Mouse (Mus musculus) cerebellum, adult 11 months (tissue): ENCODE data around the gene Ccnc.
"Not testable (repeated sequence)": the region's sequence is repeated elsewhere in the genome, so short reads cannot be mapped to it uniquely, and the experiment has no call there.

Experiments used
- DNase-seq: peaks from one replicate; pipeline ENCODE4 v3.0.0; 2022

Ccnc gene

GRCm38 (mm10) chr4:21739169-21739568, 11.7 kb downstream of the Ccnc start:
- DNase-seq: no peak

GRCm38 (mm10) chr4:21744142-21744541, 16.6 kb downstream of the Ccnc start:
- not testable (repeated sequence) for DNase-seq

- no peak for DNase-seq
Observed at GRCm38 (mm10) chr4:21745723-21746122, 18.2 kb downstream of the Ccnc start.

- no peak for DNase-seq
Observed at GRCm38 (mm10) chr4:21755123-21755789, 27.8 kb downstream of the Ccnc start.

- no peak for DNase-seq
Observed at GRCm38 (mm10) chr4:21758860-21759259, 31.4 kb downstream of the Ccnc start.

GRCm38 (mm10) chr4:21761416-21762160, 34.1 kb downstream of the Ccnc start:
- DNase-seq: no peak

- no peak for DNase-seq
Observed at GRCm38 (mm10) chr4:21763827-21764226, 36.3 kb downstream of the Ccnc start.

GRCm38 (mm10) chr4:21766171-21766862, 38.8 kb downstream of the Ccnc start:
- no peak for DNase-seq

- DNase-seq: peak; percentile 78
Observed at GRCm38 (mm10) chr4:21766863-21767304, 39.4 kb downstream of the Ccnc start, which contains the start of the genes Usp45 and Tstd3. Gene Usp45 (plus strand): TSS chr4:21767156. Gene Tstd3 (minus strand): TSS chr4:21767212.

- DNase-seq: no peak
Observed at GRCm38 (mm10) chr4:21771064-21771463, 43.6 kb downstream of the Ccnc start.

GRCm38 (mm10) chr4:21772306-21772705, 44.8 kb downstream of the Ccnc start:
- DNase-seq: no peak

GRCm38 (mm10) chr4:21776091-21776945, 48.8 kb downstream of the Ccnc start:
- peak; percentile 90 for DNase-seq

- no peak for DNase-seq
Observed at GRCm38 (mm10) chr4:21776946-21777265, 49.4 kb downstream of the Ccnc start.

GRCm38 (mm10) chr4:21780816-21781726, 53.6 kb downstream of the Ccnc start:
- no peak for DNase-seq

- no peak for DNase-seq
Observed at GRCm38 (mm10) chr4:21786268-21786667, 58.8 kb downstream of the Ccnc start.

- no peak for DNase-seq
Observed at GRCm38 (mm10) chr4:21788903-21789302, 61.4 kb downstream of the Ccnc start.

- DNase-seq: no peak
Observed at GRCm38 (mm10) chr4:21789836-21790235, 62.3 kb downstream of the Ccnc start.

- DNase-seq: no peak
Observed at GRCm38 (mm10) chr4:21793631-21794030, 66.1 kb downstream of the Ccnc start.

- no peak for DNase-seq
Observed at GRCm38 (mm10) chr4:21801013-21801412, 73.5 kb downstream of the Ccnc start.

- DNase-seq: no peak
Observed at GRCm38 (mm10) chr4:21801620-21802019, 74.1 kb downstream of the Ccnc start.

- DNase-seq: no peak
Observed at GRCm38 (mm10) chr4:21807204-21807603, 79.7 kb downstream of the Ccnc start.
